Mouse (Mus musculus) urinary bladder, postnatal 14 days (tissue): ENCODE measurements around the gene Haao.

ENCODE experiments used
- DNase-seq: peaks from one replicate; pipeline ENCODE4 v3.0.0; 2021; ENCODE audit warnings: low spot score

Gene Haao

GRCm38 (mm10) chr17:83782740-83783139, 65.0 kb downstream of the Haao start:
- no peak for DNase-seq
